Mouse (Mus musculus): ENCODE measurements around the gene Rph3a. TPM values are rescaled to one million over a fixed set of nuclear protein-coding genes. Genes with fewer than 3 reads are reported as not detected.

Rph3a gene
- polyA plus RNA-seq, 1 experiment from 2014 or later, result 0.19 TPM

GRCm38 (mm10) chr5:120972278-120972677, 37.6 kb downstream of the Rph3a start:
- no peak overlapping the region for H3K4me3 ChIP-seq (replicated peaks)
- H3K4me1 ChIP-seq, result no peaks in the 10 kb centered on the region
- ATAC-seq (ENCODE audit: insufficient number of reproducible peaks, low FRiP score, low TSS enrichment, low read depth), result no peak
- H3K27me3 ChIP-seq, result no peaks in the 10 kb centered on the region
- 78% methylated on average over 6 of the region's 6 CpGs for WGBS
- H3K9me3 ChIP-seq (replicated peaks), result no peaks in the 10 kb centered on the region
- no peaks in the 10 kb centered on the region for H3K36me3 ChIP-seq
- H3K27ac ChIP-seq (replicated peaks), result no peak overlapping the region
- no peak overlapping the region for H3K9ac ChIP-seq
- H3K4me2 ChIP-seq (replicated peaks), result no peak overlapping the region

- no peak overlapping the region for H3K4me3 ChIP-seq (replicated peaks)
- 74% methylated on average over 1 of the region's 1 CpGs for WGBS
- H3K4me1 ChIP-seq, result no peaks in the 10 kb centered on the region
- H3K9ac ChIP-seq, result no peak overlapping the region
- no peak for ATAC-seq (ENCODE audit: insufficient number of reproducible peaks, low FRiP score, low TSS enrichment, low read depth)
- no peaks in the 10 kb centered on the region for H3K27me3 ChIP-seq
- H3K27ac ChIP-seq (replicated peaks), result no peak overlapping the region
- no peak overlapping the region for H3K4me2 ChIP-seq (replicated peaks)
- no peaks in the 10 kb centered on the region for H3K36me3 ChIP-seq
- no peaks in the 10 kb centered on the region for H3K9me3 ChIP-seq (replicated peaks)
Measured at GRCm38 (mm10) chr5:120971326-120971725, 38.6 kb downstream of the Rph3a start.

GRCm38 (mm10) chr5:120969703-120970102, 40.2 kb downstream of the Rph3a start:
- 41% methylated on average over 4 of the region's 4 CpGs for WGBS
- H3K4me2 ChIP-seq (replicated peaks), result no peak overlapping the region
- no peaks in the 10 kb centered on the region for H3K4me1 ChIP-seq
- H3K27ac ChIP-seq (replicated peaks), result no peak overlapping the region
- no peak for ATAC-seq (ENCODE audit: insufficient number of reproducible peaks, low FRiP score, low TSS enrichment, low read depth)
- H3K9ac ChIP-seq, result no peak overlapping the region
- H3K27me3 ChIP-seq, result no peaks in the 10 kb centered on the region
- H3K36me3 ChIP-seq, result no peaks in the 10 kb centered on the region
- no peak overlapping the region for H3K4me3 ChIP-seq (replicated peaks)
- no peaks in the 10 kb centered on the region for H3K9me3 ChIP-seq (replicated peaks)

GRCm38 (mm10) chr5:120968799-120969198, 41.1 kb downstream of the Rph3a start:
- Histone ChIP-seq H3K9me3 (replicated peaks) (no peaks in the 10 kb centered on the region), H3K4me1 (no peaks in the 10 kb centered on the region), H3K27ac (replicated peaks) (no peak overlapping the region), H3K9ac (no peak overlapping the region), H3K36me3 (no peaks in the 10 kb centered on the region), H3K4me2 (replicated peaks) (no peak overlapping the region), H3K4me3 (replicated peaks) (no peak overlapping the region), H3K27me3 (no peaks in the 10 kb centered on the region)
- ATAC-seq (ENCODE audit: insufficient number of reproducible peaks, low FRiP score, low TSS enrichment, low read depth), result no peak
- 88% methylated on average over 8 of the region's 8 CpGs for WGBS

GRCm38 (mm10) chr5:120968134-120968532, 41.8 kb downstream of the Rph3a start:
- Histone ChIP-seq H3K27me3 (no peaks in the 10 kb centered on the region), H3K36me3 (no peaks in the 10 kb centered on the region), H3K4me3 (replicated peaks) (no peak overlapping the region), H3K9me3 (replicated peaks) (no peaks in the 10 kb centered on the region), H3K4me1 (no peaks in the 10 kb centered on the region), H3K27ac (replicated peaks) (no peak overlapping the region), H3K9ac (no peak overlapping the region), H3K4me2 (replicated peaks) (no peak overlapping the region)
- 58% methylated on average over 4 of the region's 4 CpGs for WGBS
- ATAC-seq (ENCODE audit: insufficient number of reproducible peaks, low FRiP score, low TSS enrichment, low read depth), result no peak

- no peak overlapping the region for H3K27ac ChIP-seq (replicated peaks)
- no peaks in the 10 kb centered on the region for H3K36me3 ChIP-seq
- no peaks in the 10 kb centered on the region for H3K27me3 ChIP-seq
- no peak for ATAC-seq (ENCODE audit: insufficient number of reproducible peaks, low FRiP score, low TSS enrichment, low read depth)
- H3K4me2 ChIP-seq (replicated peaks), result no peak overlapping the region
- H3K9me3 ChIP-seq (replicated peaks), result no peaks in the 10 kb centered on the region
- H3K4me1 ChIP-seq, result no peaks in the 10 kb centered on the region
- no peak overlapping the region for H3K4me3 ChIP-seq (replicated peaks)
- no peak overlapping the region for H3K9ac ChIP-seq
- 70% methylated on average over 13 of the region's 13 CpGs for WGBS
Measured at GRCm38 (mm10) chr5:120967355-120968133, 42.3 kb downstream of the Rph3a start.

- 90% methylated on average over 8 of the region's 8 CpGs for WGBS
- H3K36me3 ChIP-seq, result no peaks in the 10 kb centered on the region
- H3K27ac ChIP-seq (replicated peaks), result no peak overlapping the region
- no peak overlapping the region for H3K4me2 ChIP-seq (replicated peaks)
- ATAC-seq (ENCODE audit: insufficient number of reproducible peaks, low FRiP score, low TSS enrichment, low read depth), result no peak
- no peak overlapping the region for H3K9ac ChIP-seq
- no peaks in the 10 kb centered on the region for H3K9me3 ChIP-seq (replicated peaks)
- H3K27me3 ChIP-seq, result no peaks in the 10 kb centered on the region
- H3K4me1 ChIP-seq, result no peaks in the 10 kb centered on the region
- no peak overlapping the region for H3K4me3 ChIP-seq (replicated peaks)
Measured at GRCm38 (mm10) chr5:120966894-120967293, 43.0 kb downstream of the Rph3a start.

GRCm38 (mm10) chr5:120966156-120966555, 43.7 kb downstream of the Rph3a start:
- WGBS, result 78% methylated on average over 4 of the region's 4 CpGs
- Histone ChIP-seq H3K27ac (replicated peaks) (no peak overlapping the region), H3K9ac (no peak overlapping the region), H3K27me3 (no peaks in the 10 kb centered on the region), H3K4me2 (replicated peaks) (no peak overlapping the region), H3K9me3 (replicated peaks) (no peaks in the 10 kb centered on the region), H3K36me3 (no peaks in the 10 kb centered on the region), H3K4me3 (replicated peaks) (no peak overlapping the region), H3K4me1 (no peaks in the 10 kb centered on the region)
- no peak for ATAC-seq (ENCODE audit: insufficient number of reproducible peaks, low FRiP score, low TSS enrichment, low read depth)

GRCm38 (mm10) chr5:120961004-120961403, 48.9 kb downstream of the Rph3a start:
- Histone ChIP-seq H3K4me3 (replicated peaks) (no peak overlapping the region), H3K9ac (no peak overlapping the region), H3K27me3 (no peaks in the 10 kb centered on the region), H3K27ac (replicated peaks) (no peak overlapping the region), H3K36me3 (no peaks in the 10 kb centered on the region), H3K4me2 (replicated peaks) (no peak overlapping the region), H3K4me1 (no peaks in the 10 kb centered on the region), H3K9me3 (replicated peaks) (no peaks in the 10 kb centered on the region)
- 44% methylated on average over 4 of the region's 4 CpGs for WGBS
- no peak for ATAC-seq (ENCODE audit: insufficient number of reproducible peaks, low FRiP score, low TSS enrichment, low read depth)

- Histone ChIP-seq H3K9ac (no peak overlapping the region), H3K9me3 (replicated peaks) (no peaks in the 10 kb centered on the region), H3K4me2 (replicated peaks) (no peak overlapping the region), H3K27ac (replicated peaks) (no peak overlapping the region), H3K4me1 (no peaks in the 10 kb centered on the region), H3K4me3 (replicated peaks) (no peak overlapping the region), H3K36me3 (no peaks in the 10 kb centered on the region), H3K27me3 (no peaks in the 10 kb centered on the region)
- no peak for ATAC-seq (ENCODE audit: insufficient number of reproducible peaks, low FRiP score, low TSS enrichment, low read depth)
- WGBS, result 17% methylated on average over 5 of the region's 5 CpGs
Measured at GRCm38 (mm10) chr5:120953974-120954373, 55.9 kb downstream of the Rph3a start.

- ATAC-seq (ENCODE audit: insufficient number of reproducible peaks, low FRiP score, low TSS enrichment, low read depth), result no peak
Measured at GRCm38 (mm10) chr5:120952242-120952770, 57.6 kb downstream of the Rph3a start.

GRCm38 (mm10) chr5:120942076-120942475, 67.8 kb downstream of the Rph3a start:
- Histone ChIP-seq H3K9me3 (replicated peaks) (0 out of 2 replicates have a peak, but pooled peaks cover 2% of the 10 kb centered on the region), H3K4me1 (no peaks in the 10 kb centered on the region), H3K9ac (no peak overlapping the region), H3K4me2 (replicated peaks) (no peak overlapping the region), H3K27ac (replicated peaks) (no peak overlapping the region), H3K27me3 (no peaks in the 10 kb centered on the region), H3K36me3 (no peaks in the 10 kb centered on the region), H3K4me3 (replicated peaks) (no peak overlapping the region)
- no peak for ATAC-seq (ENCODE audit: insufficient number of reproducible peaks, low FRiP score, low TSS enrichment, low read depth)
- WGBS, result 58% methylated on average over 10 of the region's 10 CpGs

More at GRCm38 (mm10) chr5:120952242-120952770, 57.6 kb downstream of the Rph3a start:
- H3K4me2 ChIP-seq (replicated peaks), result no peak overlapping the region
- H3K4me3 ChIP-seq (replicated peaks), result no peak overlapping the region
- no peaks in the 10 kb centered on the region for H3K36me3 ChIP-seq
- 72% methylated on average over 10 of the region's 10 CpGs for WGBS
- no peaks in the 10 kb centered on the region for H3K9me3 ChIP-seq (replicated peaks)
- no peak overlapping the region for H3K27ac ChIP-seq (replicated peaks)
- H3K27me3 ChIP-seq, result no peaks in the 10 kb centered on the region
- H3K4me1 ChIP-seq, result no peaks in the 10 kb centered on the region
- no peak overlapping the region for H3K9ac ChIP-seq

Data from embryonic facial prominence, embryonic 15.5 days (tissue).